Mouse (Mus musculus): Measurements from ENCODE around the gene Cdx2. TPM values are rescaled to one million over a fixed set of nuclear protein-coding genes. Genes with fewer than 3 reads are reported as not detected.

Cdx2 gene
- polyA plus RNA-seq, 1 experiment from 2014 or later, result not detected

DNA sequence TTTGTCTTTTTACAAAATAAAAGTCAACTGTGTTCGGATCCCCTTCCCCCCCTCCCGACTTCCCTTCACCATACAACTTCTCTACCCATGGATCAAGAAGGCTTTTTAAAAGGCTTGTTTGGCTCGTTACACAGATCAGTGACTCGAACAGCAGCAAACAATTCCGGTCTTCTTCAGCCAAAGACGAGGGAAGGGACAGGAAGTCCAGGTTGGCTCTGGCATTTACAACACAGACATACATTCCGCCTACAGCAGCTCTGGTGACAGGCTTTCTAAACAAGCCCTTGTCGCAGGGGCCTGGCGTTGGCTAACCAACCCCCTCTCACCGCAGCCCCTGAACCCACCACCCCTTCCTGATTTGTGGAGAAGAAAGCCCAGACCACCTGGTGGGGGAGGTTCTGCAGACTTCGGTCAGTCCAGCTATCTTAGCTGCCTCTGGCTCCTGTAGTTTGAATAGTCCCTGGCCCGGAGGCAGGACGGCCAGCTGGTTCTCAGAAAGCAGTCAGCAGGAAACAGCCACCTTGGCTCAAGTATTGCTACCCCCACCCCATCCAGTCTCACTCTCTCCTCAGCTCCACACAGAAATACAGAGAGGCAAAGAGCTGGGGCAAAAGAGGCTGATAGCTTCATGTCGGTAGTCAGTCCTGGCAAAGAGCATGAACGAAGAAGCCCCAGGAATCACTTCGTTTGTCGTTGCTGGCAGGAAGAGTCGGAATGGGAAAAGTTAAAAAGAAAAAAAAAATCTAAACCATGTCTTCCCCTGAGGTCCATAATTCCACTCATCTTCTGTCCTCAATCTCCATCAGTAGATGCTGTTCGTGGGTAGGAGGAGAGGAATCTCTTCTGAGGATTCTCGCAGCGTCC is 5.9 kb downstream of the Cdx2 start:
- Histone ChIP-seq H3K9ac (replicated peaks; ENCODE audit: low read depth, low read length) (no peak overlapping the region), H3K4me3 (ENCODE audit: low read depth, low read length) (no peak overlapping the region), H3K4me2 (ENCODE audit: low read depth, low read length) (no peak overlapping the region), H3K27ac (ENCODE audit: low read depth, low read length) (no peak overlapping the region), H3K27me3 (ENCODE audit: control insufficient read depth, insufficient read depth, low read length) (peaks cover 79% of the 10 kb centered on the region), H3K4me1 (ENCODE audit: control insufficient read depth, insufficient read depth, low read length) (no peaks in the 10 kb centered on the region; the same call in 1 of the 2 replicates), H3K9me3 (ENCODE audit: control insufficient read depth, low read length) (no peaks in the 10 kb centered on the region), H3K36me3 (ENCODE audit: control insufficient read depth, insufficient read depth, low read length) (no peaks in the 10 kb centered on the region)
- 7% methylated on average over 21 of the region's 21 CpGs for WGBS
- ATAC-seq (ENCODE audit: low read depth), result no peak

DNA sequence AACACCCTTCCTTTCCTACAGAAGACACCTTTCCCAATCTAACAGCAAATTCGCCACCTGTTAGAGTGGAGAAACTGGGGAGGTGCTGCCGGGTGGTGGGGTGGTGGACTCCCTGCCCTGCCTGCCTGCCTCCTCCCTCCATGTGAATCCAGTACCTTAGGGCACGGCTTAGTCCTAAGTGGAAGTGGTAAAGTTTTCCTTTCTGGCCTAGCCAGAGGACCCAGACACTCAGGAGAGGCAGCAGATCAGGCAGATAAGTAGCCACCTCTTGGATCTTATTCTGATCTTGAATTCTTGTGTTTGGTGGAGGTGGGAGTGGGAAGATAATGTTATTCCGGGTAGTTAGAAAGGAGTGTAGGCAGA is 7.1 kb downstream of the Cdx2 start:
- Histone ChIP-seq H3K27me3 (ENCODE audit: control insufficient read depth, insufficient read depth, low read length) (peaks cover 75% of the 10 kb centered on the region), H3K27ac (ENCODE audit: low read depth, low read length) (no peak overlapping the region), H3K36me3 (ENCODE audit: control insufficient read depth, insufficient read depth, low read length) (no peaks in the 10 kb centered on the region), H3K4me1 (ENCODE audit: control insufficient read depth, insufficient read depth, low read length) (no peaks in the 10 kb centered on the region), H3K9me3 (ENCODE audit: control insufficient read depth, low read length) (no peaks in the 10 kb centered on the region), H3K9ac (replicated peaks; ENCODE audit: low read depth, low read length) (no peak overlapping the region), H3K4me2 (ENCODE audit: low read depth, low read length) (no peak overlapping the region), H3K4me3 (ENCODE audit: low read depth, low read length) (no peak overlapping the region)
- ATAC-seq (ENCODE audit: low read depth), result no peak
- WGBS, result 9% methylated on average over 4 of the region's 4 CpGs

DNA sequence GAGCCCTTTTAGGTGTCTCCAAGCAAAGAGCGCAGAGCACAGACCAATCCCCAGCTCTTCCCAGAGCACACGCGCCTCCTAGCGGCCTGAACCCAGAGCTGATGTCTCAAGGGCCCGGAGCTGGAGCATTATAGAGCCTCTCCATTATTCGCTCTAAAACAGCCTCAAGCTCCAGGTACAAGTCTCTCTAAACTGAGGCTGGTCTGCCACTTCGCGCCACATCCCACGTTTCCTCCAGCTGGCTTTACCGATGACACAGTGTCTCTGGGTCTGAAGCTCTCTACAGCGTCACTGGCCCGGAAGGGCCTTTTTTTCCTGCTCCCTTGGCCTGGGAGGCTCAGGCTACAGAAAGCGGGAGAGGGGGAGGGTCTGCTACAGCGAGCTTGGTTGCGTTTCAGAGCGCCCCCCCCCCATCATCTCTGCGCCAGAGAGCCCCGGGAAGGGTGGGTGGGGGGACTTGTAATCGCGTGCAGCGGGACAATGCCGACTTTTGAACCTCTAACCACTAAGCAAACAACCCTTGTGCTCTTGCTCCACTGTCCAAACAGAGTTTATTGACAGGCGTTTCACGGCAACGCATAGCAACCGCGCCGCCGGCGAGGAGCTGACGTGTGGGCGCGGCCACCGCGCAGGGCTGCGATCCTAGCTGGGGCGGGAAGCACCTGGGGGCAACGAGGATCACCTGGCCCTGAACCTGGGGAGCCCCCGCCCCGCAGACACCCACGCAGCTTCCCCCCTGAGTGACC is 7.6 kb downstream of the Cdx2 start:
- Histone ChIP-seq H3K36me3 (ENCODE audit: control insufficient read depth, insufficient read depth, low read length) (no peaks in the 10 kb centered on the region), H3K4me1 (ENCODE audit: control insufficient read depth, insufficient read depth, low read length) (no peaks in the 10 kb centered on the region), H3K9ac (replicated peaks; ENCODE audit: low read depth, low read length) (no peak overlapping the region), H3K27me3 (ENCODE audit: control insufficient read depth, insufficient read depth, low read length) (peaks cover 73% of the 10 kb centered on the region), H3K4me3 (ENCODE audit: low read depth, low read length) (no peak overlapping the region), H3K9me3 (ENCODE audit: control insufficient read depth, low read length) (no peaks in the 10 kb centered on the region), H3K27ac (ENCODE audit: low read depth, low read length) (no peak overlapping the region), H3K4me2 (ENCODE audit: low read depth, low read length) (peak overlapping the region; percentile 14; the same call in 1 of the 2 replicates)
- peak; percentile 65; the same call in 1 of the 2 replicates for ATAC-seq (ENCODE audit: low read depth)
- WGBS, result under 1% methylated on average over 40 of the region's 41 CpGs

DNA sequence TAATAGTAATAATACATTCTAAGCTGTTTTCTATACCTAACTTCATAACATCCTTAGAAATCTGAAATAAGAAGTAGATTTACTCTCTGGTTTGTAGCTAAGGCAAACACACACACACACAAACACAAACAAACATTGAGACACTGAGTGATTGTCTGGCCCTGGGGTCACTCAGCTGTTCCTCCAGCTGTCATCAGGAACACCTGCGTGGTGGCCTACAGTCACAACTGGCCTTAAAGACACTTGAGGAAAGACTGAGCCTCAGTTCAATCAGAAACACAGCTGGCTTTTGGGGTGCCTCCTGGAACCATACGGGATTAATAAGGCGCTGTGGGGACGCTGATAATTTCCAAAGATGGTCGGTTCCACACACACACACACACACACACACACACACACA is 9.8 kb downstream of the Cdx2 start:
- WGBS, result 86% methylated on average over 5 of the region's 5 CpGs
- Histone ChIP-seq H3K9me3 (ENCODE audit: control insufficient read depth, low read length) (no peaks in the 10 kb centered on the region), H3K4me3 (ENCODE audit: low read depth, low read length) (no peak overlapping the region), H3K4me1 (ENCODE audit: control insufficient read depth, insufficient read depth, low read length) (no peaks in the 10 kb centered on the region), H3K9ac (replicated peaks; ENCODE audit: low read depth, low read length) (no peak overlapping the region), H3K4me2 (ENCODE audit: low read depth, low read length) (no peak overlapping the region), H3K36me3 (ENCODE audit: control insufficient read depth, insufficient read depth, low read length) (no peaks in the 10 kb centered on the region), H3K27me3 (ENCODE audit: control insufficient read depth, insufficient read depth, low read length) (peaks cover 58% of the 10 kb centered on the region), H3K27ac (ENCODE audit: low read depth, low read length) (no peak overlapping the region)
- no peak for ATAC-seq (ENCODE audit: low read depth)

DNA sequence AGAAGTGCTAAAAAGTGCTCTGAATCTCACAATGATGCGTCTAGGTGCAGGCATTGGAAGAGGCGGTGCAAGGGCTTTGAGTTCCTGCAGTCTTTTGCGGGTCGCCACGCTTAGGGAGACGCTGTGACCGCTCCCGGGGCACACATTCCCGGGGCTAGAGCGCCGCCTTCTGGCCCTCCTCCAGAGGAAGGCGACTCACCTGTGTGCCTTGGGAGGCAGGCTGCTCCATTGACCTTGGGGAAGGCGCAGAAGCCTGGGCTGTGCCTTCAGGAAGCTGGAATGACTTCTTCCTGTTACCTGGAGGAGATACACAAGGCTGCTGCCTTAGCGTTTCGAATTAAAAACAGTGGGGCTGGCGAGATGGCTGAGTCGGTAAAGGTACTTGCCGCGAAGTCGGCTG is 12.9 kb downstream of the Cdx2 start:
- WGBS, result 24% methylated on average over 20 of the region's 20 CpGs
- Histone ChIP-seq H3K4me3 (ENCODE audit: low read depth, low read length) (no peak overlapping the region), H3K27ac (ENCODE audit: low read depth, low read length) (no peak overlapping the region), H3K27me3 (ENCODE audit: control insufficient read depth, insufficient read depth, low read length) (peaks cover 35% of the 10 kb centered on the region), H3K4me1 (ENCODE audit: control insufficient read depth, insufficient read depth, low read length) (no peaks in the 10 kb centered on the region), H3K9me3 (ENCODE audit: control insufficient read depth, low read length) (no peaks in the 10 kb centered on the region), H3K9ac (replicated peaks; ENCODE audit: low read depth, low read length) (no peak overlapping the region), H3K4me2 (ENCODE audit: low read depth, low read length) (no peak overlapping the region), H3K36me3 (ENCODE audit: control insufficient read depth, insufficient read depth, low read length) (no peaks in the 10 kb centered on the region)
- no peak for ATAC-seq (ENCODE audit: low read depth)

DNA sequence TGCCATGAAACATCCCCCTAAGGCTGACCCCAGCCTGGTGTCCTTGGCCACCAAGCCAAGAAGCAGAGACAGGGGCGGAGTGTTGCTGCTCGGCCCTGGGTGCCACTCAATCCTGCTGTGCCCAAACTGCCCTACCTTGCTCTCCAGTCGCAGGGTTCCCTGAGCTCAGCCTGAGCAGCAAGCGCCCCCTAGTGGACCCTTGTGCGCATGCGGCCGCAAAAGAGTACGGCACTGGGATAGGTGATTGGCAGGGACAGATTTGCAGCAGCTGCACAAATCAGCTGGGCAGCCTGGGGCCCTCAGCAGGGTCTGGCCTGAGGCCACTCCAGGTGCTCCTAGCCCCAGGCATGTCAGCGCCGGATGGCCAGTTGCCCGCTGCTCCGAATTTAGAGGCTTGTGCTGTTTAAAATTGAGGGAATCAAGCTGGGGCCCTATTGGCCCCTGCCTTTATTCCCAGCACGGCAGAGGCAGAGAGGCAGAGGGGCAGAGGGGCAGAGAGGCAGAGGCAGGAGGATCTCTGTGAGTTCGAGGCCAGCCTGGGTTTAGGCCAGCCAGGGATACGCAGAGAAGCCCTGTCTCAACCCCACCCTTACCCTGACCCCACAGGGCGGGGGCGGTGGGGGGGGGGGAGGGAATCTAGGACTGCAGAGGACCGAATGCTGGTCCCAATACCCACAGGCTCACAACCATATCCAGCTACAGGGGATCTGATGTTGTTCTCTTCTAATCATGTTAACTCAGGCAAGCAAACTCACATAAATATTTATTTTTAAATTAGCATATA is 13.8 kb downstream of the Cdx2 start:
- Histone ChIP-seq H3K4me2 (ENCODE audit: low read depth, low read length) (no peak overlapping the region), H3K9me3 (ENCODE audit: control insufficient read depth, low read length) (no peaks in the 10 kb centered on the region), H3K27me3 (ENCODE audit: control insufficient read depth, insufficient read depth, low read length) (peaks cover 28% of the 10 kb centered on the region), H3K4me3 (ENCODE audit: low read depth, low read length) (no peak overlapping the region), H3K27ac (ENCODE audit: low read depth, low read length) (no peak overlapping the region), H3K36me3 (ENCODE audit: control insufficient read depth, insufficient read depth, low read length) (no peaks in the 10 kb centered on the region), H3K9ac (replicated peaks; ENCODE audit: low read depth, low read length) (no peak overlapping the region), H3K4me1 (ENCODE audit: control insufficient read depth, insufficient read depth, low read length) (no peaks in the 10 kb centered on the region)
- ATAC-seq (ENCODE audit: low read depth), result peak; percentile 78
- 23% methylated on average over 18 of the region's 18 CpGs for WGBS

DNA sequence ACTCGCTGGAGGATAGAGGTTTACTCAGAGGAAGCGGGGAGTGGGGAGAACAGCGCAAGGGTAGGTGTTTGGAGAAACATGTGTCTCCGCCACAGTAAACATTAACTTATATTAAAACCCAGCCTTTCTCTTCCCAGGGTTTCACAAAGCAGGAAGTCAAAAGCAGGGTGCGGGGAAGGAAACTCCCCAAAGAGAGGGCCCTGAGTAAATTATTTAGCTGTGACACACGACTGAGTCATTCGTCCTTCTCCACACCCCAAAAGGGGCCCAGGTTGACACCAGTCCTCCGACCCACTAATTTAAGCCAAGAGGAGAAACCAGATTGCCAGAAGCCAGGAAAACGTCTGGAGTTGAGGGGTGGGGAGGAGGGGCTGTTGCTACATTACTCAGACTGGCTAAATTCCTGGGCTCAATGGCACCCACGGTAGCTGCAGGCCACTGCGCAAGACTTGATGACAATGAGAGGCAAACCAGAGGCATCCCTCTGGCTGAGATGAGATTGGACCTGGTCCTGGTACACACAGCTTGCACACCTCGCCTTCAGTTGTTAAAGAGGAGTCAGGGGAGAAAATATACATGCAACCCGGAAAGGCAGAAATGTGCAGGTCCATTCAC is 14.5 kb downstream of the Cdx2 start:
- Histone ChIP-seq H3K27ac (ENCODE audit: low read depth, low read length) (no peak overlapping the region), H3K4me2 (ENCODE audit: low read depth, low read length) (no peak overlapping the region)
- 55% methylated on average over 13 of the region's 13 CpGs for WGBS

DNA sequence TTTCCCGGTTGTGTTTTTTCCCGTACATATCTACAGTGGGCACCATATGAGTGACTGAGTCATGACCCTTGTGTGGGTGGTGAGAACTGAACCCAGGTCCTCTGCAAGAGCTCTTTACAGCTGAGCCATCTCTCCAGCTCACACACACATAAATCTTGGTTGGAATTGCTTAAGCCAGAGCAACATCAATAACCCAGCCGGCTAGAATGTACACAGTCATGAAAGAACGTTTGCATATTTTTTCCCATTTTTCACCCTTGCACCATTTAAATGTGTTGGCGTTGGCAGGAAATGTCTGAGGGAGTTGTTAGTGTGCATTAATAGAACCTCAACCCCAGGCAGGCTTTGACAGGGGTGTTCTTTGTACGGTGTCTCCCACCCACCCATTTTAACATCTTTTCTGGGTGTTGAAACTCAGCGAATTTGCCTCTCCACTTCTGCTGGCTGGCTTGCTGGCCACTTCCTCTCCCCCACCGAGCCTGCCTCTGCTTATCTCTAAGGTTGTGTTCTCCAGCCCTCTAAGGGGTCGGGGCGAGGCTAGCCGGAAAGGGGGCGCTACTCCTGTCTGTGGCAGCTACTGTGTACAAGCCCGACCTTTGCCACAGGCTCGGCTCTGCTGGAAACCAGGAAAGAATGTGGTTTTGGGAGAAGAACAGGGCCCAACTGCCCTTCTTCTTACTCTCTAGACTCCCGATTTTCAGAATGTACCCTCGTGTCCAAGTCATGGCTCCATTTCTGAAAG is 15.1 kb downstream of the Cdx2 start:
- 47% methylated on average over 16 of the region's 16 CpGs for WGBS
- Histone ChIP-seq H3K9me3 (ENCODE audit: control insufficient read depth, low read length) (no peaks in the 10 kb centered on the region), H3K4me3 (ENCODE audit: low read depth, low read length) (no peak overlapping the region), H3K27ac (ENCODE audit: low read depth, low read length) (no peak overlapping the region), H3K4me2 (ENCODE audit: low read depth, low read length) (no peak overlapping the region), H3K9ac (replicated peaks; ENCODE audit: low read depth, low read length) (no peak overlapping the region), H3K36me3 (ENCODE audit: control insufficient read depth, insufficient read depth, low read length) (no peaks in the 10 kb centered on the region), H3K4me1 (ENCODE audit: control insufficient read depth, insufficient read depth, low read length) (no peaks in the 10 kb centered on the region), H3K27me3 (ENCODE audit: control insufficient read depth, insufficient read depth, low read length) (peaks cover 19% of the 10 kb centered on the region)
- no peak for ATAC-seq (ENCODE audit: low read depth)

More for the DNA sequence above, 14.5 kb downstream of the Cdx2 start:
- ATAC-seq (ENCODE audit: low read depth), result no peak
- Histone ChIP-seq H3K4me1 (ENCODE audit: control insufficient read depth, insufficient read depth, low read length) (no peaks in the 10 kb centered on the region), H3K27me3 (ENCODE audit: control insufficient read depth, insufficient read depth, low read length) (peaks cover 22% of the 10 kb centered on the region), H3K4me3 (ENCODE audit: low read depth, low read length) (no peak overlapping the region), H3K9ac (replicated peaks; ENCODE audit: low read depth, low read length) (no peak overlapping the region), H3K36me3 (ENCODE audit: control insufficient read depth, insufficient read depth, low read length) (no peaks in the 10 kb centered on the region), H3K9me3 (ENCODE audit: control insufficient read depth, low read length) (no peaks in the 10 kb centered on the region)

All from neural tube, embryonic 14.5 days (tissue).